Mouse (Mus musculus) midbrain, postnatal 0 days (tissue): ENCODE data around the gene Ccdc146. TPM values are rescaled to one million over a fixed set of nuclear protein-coding genes. Genes with fewer than 3 reads are reported as not detected.

Experiments used
- ATAC-seq: fragments of 200-750 bp; cut with Nextera tagmentation; 2 replicates; pipeline ENCODE4 v1.8.0; 2017; ENCODE audit warnings: moderate number of reproducible peaks, mild to moderate bottlenecking, moderate TSS enrichment, moderate library complexity; ENCODE audit not compliant: low FRiP score
- DNase-seq: peaks from one replicate; pipeline ENCODE4 v3.0.0-alpha.2; 2015; ENCODE audit warnings: low spot score
- H3K27ac ChIP-seq: fragments of 300-500 bp; sonication (generic); 2 replicates; pipeline ENCODE4 v1.5.1; 2014; ENCODE audit warnings: low read depth, mild to moderate bottlenecking, low read length, mixed read lengths
- H3K27me3 ChIP-seq: fragments of 300-500 bp; sonication (generic); 2 replicates; pipeline ENCODE4 v1.6.1; 2014; ENCODE audit warnings: low read length, control low read depth, mixed read lengths; ENCODE audit not compliant: insufficient read depth
- H3K36me3 ChIP-seq: fragments of 300-500 bp; sonication (generic); 2 replicates; pipeline ENCODE4 v1.6.1; 2014; ENCODE audit warnings: low read length, control low read depth, mixed read lengths; ENCODE audit not compliant: insufficient read depth
- H3K4me1 ChIP-seq: fragments of 300-500 bp; sonication (generic); 2 replicates; pipeline ENCODE4 v1.6.1; 2014; ENCODE audit warnings: mild to moderate bottlenecking, control low read depth, antibody characterized with exemption, low read length, mixed read lengths; ENCODE audit not compliant: insufficient read depth
- H3K4me2 ChIP-seq: fragments of 300-500 bp; sonication (generic); 2 replicates; pipeline ENCODE4 v1.6.1; 2014; ENCODE audit warnings: low read depth, mild to moderate bottlenecking, low read length, mixed read lengths; ENCODE audit not compliant: poor library complexity, severe bottlenecking
- H3K4me3 ChIP-seq: fragments of 300-500 bp; sonication (generic); 2 replicates; pipeline ENCODE4 v1.5.1; 2014; ENCODE audit warnings: low read depth, mild to moderate bottlenecking, low read length, moderate library complexity
- H3K9ac ChIP-seq: fragments of 300-500 bp; sonication (generic); replicated peaks from 2 replicates; pipeline ENCODE4 v1.6.1; 2014; ENCODE audit warnings: mild to moderate bottlenecking, low read length, moderate library complexity, mixed read lengths; ENCODE audit not compliant: poor library complexity, severe bottlenecking
- H3K9me3 ChIP-seq: fragments of 300-500 bp; sonication (generic); 2 replicates; pipeline ENCODE4 v1.6.1; 2016; ENCODE audit warnings: low read length, control low read depth
- CTCF ChIP-seq: IDR thresholded peaks from 2 replicates; pipeline ENCODE4 v1.5.1; 2016; ENCODE audit warnings: antibody characterized with exemption, mild to moderate bottlenecking
- WGBS: fragments of 180-500 bp; shearing (Covaris S2); extraction: QIAGEN DNeasy Blood & Tissue Kit; methylation state at CpG from one replicate; pipeline ENCODE4 v1.1.7; 2014; 5-methylcytosine and 5-hydroxymethylcytosine counted together
- polyA plus RNA-seq: library from polyadenylated mRNA; unstranded; fragments of >200 nt; fragmentation: Nextera tagmentation; extraction: Ambion mirVana; gene quantifications from 2 replicates; pipeline ENCODE4 v1.2.1, GENCODE M21; 2015
- total RNA-seq: library from RNA; depleted of rRNA; stranded (reverse); fragments of >200 nt; gene quantifications from 2 replicates; pipeline ENCODE4 v1.2.3, GENCODE M21; 2014

Gene Ccdc146
- total and polyA plus RNA-seq, 2 experiments from 2014 or later, result 0.27 to 0.74 TPM

DNA sequence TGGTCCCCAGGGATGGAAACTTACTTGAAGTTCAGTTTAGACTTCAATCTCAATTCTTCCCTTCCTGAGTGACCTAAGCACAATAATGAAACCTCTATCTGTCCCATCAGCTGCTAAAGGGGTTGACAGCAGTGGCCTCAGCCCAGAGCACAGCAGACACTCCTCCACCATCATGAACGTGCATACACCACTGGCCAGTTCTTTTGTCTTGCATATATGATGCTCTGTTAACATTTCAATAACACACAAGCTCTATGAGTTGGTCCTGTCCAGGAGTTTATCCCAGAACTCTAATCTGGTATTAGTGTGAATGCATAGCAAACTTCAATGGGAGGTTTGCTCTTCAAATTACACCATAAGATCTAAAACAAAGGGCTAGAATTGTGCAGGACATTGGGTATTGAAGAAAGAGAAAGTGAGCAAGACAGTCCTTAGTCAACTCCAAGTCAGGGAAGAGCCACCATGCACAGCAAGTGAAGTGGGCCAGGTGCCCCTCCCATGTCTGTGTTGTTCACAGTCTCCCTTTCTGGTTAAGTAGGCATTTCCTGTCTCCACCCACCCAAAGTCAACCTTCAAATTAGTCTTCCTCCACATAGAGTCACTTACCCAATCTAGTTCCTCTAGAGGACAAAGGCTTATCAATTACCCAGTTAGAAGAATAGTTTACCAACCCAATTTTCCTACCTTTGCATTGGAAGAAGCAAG is 10.2 kb downstream of the Ccdc146 start:
- no peaks in the 10 kb centered on the region for H3K9me3 ChIP-seq
- DNase-seq, result no peak
- no peak overlapping the region for H3K27ac ChIP-seq
- TF ChIP-seq CTCF, result no peak
- H3K4me1 ChIP-seq, result no peaks in the 10 kb centered on the region
- no peak for ATAC-seq
- H3K9ac ChIP-seq, result no peak overlapping the region
- no peak overlapping the region for H3K4me3 ChIP-seq
- H3K4me2 ChIP-seq, result no peak overlapping the region
- H3K27me3 ChIP-seq, result no peaks in the 10 kb centered on the region
- 60% methylated on average over 1 of the region's 1 CpGs for WGBS
- no peaks in the 10 kb centered on the region for H3K36me3 ChIP-seq

DNA sequence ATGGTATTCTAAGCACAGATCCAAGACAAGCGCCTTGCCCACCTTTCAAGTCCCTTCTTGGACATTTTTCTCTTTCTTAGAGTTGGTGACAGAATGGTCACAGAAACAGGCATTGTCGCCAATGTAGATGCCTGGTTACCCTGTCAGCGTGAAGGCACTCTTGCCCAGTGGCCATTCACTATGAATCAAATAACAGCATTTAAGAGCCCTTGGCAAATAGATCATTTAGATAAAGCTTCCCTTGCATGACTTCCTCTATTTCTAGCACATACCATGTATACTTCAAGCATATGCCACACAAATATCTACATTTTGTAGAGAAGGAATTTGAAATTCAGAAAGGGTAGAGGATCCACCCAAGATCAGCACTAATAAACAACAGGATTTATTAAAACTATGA is 11.2 kb downstream of the Ccdc146 start:
- Histone ChIP-seq H3K4me1 (no peaks in the 10 kb centered on the region), H3K4me2 (no peak overlapping the region), H3K9ac (no peak overlapping the region), H3K4me3 (no peak overlapping the region), H3K36me3 (no peaks in the 10 kb centered on the region), H3K27me3 (no peaks in the 10 kb centered on the region), H3K27ac (no peak overlapping the region), H3K9me3 (no peaks in the 10 kb centered on the region)
- no peak for TF ChIP-seq CTCF
- ATAC-seq, result no peak
- 94% methylated on average over 3 of the region's 3 CpGs for WGBS
- no peak for DNase-seq

GRCm38 (mm10) chr5:21412056-21412455 is 12.4 kb downstream of the Ccdc146 start:
- ATAC-seq (no peak), DNase-seq (no peak)
- TF ChIP-seq CTCF, result no peak
- no peak overlapping the region for H3K4me3 ChIP-seq
- WGBS, result 76% methylated on average over 5 of the region's 5 CpGs
- no peak overlapping the region for H3K27ac ChIP-seq
- no peak overlapping the region for H3K4me2 ChIP-seq
- H3K36me3 ChIP-seq, result no peaks in the 10 kb centered on the region
- no peaks in the 10 kb centered on the region for H3K9me3 ChIP-seq
- H3K9ac ChIP-seq, result no peak overlapping the region
- H3K4me1 ChIP-seq, result no peaks in the 10 kb centered on the region
- H3K27me3 ChIP-seq, result no peaks in the 10 kb centered on the region

DNA sequence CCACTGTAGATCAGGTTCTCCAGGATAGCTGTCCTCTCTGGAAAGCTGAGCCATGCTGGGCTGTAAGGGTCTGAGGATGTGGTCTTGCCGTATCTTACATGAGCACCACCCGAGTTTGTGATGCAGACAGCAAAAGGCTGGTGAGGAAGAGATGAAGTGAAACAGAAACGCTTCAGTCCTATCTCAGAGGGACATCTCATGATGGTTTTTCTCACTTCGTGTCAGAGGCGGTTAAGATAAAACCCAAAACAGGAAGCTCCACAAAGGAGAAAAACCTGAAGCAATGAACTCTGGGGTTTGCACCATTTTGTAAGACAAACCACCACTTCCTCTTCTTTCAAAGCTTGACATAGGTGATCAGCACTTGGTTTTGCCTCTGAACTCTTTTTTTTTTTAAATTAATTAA is 13.2 kb downstream of the Ccdc146 start:
- ATAC-seq (no peak), DNase-seq (no peak)
- Histone ChIP-seq H3K9ac (no peak overlapping the region), H3K9me3 (no peaks in the 10 kb centered on the region), H3K27me3 (no peaks in the 10 kb centered on the region), H3K27ac (no peak overlapping the region), H3K4me1 (no peaks in the 10 kb centered on the region), H3K36me3 (no peaks in the 10 kb centered on the region), H3K4me3 (no peak overlapping the region), H3K4me2 (no peak overlapping the region)
- 93% methylated on average over 5 of the region's 5 CpGs for WGBS
- TF ChIP-seq CTCF, result no peak

GRCm38 (mm10) chr5:21395205-21395840 is 29.2 kb downstream of the Ccdc146 start:
- DNase-seq, result no peak
- Histone ChIP-seq H3K9ac (no peak overlapping the region), H3K9me3 (no peaks in the 10 kb centered on the region), H3K27me3 (no peaks in the 10 kb centered on the region), H3K4me1 (no peaks in the 10 kb centered on the region), H3K4me3 (no peak overlapping the region), H3K36me3 (no peaks in the 10 kb centered on the region), H3K4me2 (no peak overlapping the region), H3K27ac (no peak overlapping the region)
- no peak for TF ChIP-seq CTCF
- ATAC-seq, result no peak
- 57% methylated on average over 7 of the region's 7 CpGs for WGBS

- H3K27me3 ChIP-seq, result no peaks in the 10 kb centered on the region
- H3K9ac ChIP-seq, result no peak overlapping the region
- H3K27ac ChIP-seq, result no peak overlapping the region
- H3K4me2 ChIP-seq, result no peak overlapping the region
- no peak overlapping the region for H3K4me3 ChIP-seq
- no peaks in the 10 kb centered on the region for H3K36me3 ChIP-seq
- H3K4me1 ChIP-seq, result no peaks in the 10 kb centered on the region
- no peaks in the 10 kb centered on the region for H3K9me3 ChIP-seq
- DNase-seq (no peak), ATAC-seq (no peak)
- no peak for TF ChIP-seq CTCF
- 84% methylated on average over 2 of the region's 2 CpGs for WGBS
Observed at GRCm38 (mm10) chr5:21394562-21394961, 29.9 kb downstream of the Ccdc146 start.
